Mouse (Mus musculus) 416B (cell line): ENCODE data around the gene Prok2.
A peak's percentile ranks its signal among the peaks of the same experiment; 100 is the strongest.

ENCODE experiments used
- DNase-seq: peaks from one replicate; pipeline ENCODE4 v3.0.0; 2011; ENCODE audit warnings: low read depth

Gene Prok2

DNA sequence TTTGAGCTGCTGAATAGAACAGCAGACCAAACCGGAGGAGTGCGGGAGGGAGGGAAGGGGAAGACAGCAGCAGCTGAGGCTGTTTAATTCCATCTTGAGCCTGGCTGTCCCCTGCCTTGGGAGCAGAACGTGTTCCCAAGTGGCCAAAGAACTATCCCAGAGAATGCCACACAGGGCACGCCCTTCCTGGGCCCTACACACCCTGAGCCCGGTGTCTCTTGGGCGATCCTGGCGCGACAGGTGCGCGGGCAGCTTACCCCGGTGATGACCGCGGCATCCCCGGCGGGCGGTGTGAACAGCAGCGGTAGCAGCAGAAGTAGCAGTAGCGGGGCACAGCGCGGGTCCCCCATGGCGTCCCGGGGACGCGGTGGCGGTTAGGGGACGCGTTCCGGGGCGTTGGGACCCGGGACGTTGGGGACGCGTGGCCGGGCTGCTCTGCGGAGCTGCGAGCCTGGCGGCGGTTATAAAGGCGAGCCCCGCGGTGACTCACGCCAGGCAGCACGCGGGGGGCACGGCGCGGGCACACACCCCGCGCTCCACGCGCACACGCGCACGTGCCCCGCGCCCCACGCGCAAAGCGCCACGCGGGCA is at the start of gene Prok2:
TSS of gene Prok2 (minus strand) at position 422 of the 591 bp plus-strand sequence.
- no peak for DNase-seq

DNA sequence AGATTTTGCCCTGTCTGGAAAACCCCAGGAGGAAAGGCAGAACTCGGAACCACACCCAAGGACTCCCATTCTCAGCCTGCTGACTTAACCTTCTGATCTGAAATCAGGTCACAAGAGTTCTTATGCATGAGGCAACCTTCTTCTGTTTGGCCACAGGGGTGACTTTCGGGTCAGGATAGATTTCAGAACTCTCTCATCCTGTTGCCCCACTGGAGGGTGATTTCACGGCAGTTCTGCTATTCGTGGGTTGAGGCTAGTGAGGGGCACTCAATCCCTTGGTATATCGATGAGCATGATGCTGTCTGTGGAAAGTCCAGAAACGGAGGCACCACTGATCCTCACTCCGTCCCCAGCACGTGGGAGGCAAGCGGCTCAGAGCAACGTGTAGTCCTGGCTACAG is 48.5 kb upstream of the Prok2 start:
- peak; percentile 33 for DNase-seq

DNA sequence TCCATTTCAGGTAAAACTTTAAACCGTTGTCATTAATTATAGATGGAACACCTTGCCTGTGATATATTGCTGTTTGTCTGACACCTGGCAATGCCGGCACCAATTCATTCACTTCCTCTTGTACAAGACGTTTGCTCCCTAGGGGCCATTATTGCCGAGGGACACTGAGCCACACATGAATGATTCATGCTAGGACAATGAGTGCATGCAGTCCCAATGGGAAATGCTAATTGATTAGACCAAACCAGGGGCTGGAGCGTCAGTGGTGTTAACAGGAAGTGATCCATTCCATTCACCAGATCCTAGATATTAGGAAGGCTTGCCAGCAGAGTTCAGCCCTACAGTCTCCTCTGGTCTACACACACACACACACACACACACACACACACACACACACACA is 42.3 kb upstream of the Prok2 start:
- DNase-seq = no peak

DNA sequence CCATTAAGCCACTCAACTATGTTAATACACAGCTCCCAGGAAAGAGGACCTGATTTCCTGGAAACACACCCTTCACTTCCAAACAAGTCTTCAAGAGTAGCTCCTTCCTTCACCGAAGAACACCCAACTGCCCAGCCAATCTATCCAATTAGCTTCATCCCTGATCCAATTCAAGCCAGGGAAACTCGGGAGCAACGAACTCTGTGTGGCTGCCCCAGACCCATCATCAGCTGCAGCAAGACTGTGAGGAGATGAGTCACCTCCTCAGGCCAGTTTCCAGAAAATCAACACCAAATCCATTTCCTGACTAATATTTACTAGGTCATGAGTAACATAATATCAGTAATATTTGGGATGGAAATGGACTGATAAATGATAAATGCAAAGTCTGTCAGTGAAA is 38.7 kb upstream of the Prok2 start:
- DNase-seq = no peak

DNA sequence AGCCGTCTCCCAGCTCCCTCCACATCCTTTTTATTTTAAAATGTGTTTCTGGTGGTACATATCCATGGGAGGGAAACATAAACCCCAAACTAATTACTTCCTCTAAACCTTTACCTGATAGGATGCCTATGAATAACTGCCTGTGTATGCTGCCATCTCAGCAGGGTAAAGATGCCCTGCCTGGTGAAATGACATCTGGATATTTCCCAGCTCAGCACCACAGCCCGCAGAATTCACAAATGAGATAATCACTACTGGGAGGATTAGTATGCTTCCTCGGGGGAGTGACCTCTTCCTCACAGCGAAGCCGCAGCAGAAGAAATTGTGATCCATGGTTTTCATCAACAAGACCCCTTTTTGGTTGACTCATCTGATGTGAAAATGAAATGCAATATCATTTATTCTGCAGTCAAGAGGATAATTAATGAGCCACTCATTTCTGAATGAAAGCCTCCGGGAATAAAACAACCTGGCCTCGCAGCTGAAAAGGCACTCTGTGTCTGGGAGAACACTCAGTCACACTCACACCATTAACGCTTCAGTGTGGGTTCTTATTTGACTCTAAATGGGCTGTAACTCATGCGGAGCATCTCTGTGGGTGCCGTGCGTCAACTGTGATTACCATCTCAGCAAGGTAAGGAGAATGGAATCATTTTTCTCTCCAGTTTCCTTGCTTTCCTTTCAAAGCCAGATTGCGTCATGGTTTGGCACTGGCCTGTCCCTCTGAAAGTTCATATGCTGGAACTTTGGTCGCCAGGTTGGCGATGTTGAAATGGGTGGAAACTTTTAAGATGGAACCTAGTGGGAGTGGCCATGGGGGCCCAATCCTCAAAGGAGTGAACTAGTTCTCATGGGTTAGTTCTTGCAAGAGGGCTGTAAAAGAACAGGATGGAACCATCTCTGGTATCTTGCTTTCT is 36.1 kb upstream of the Prok2 start:
- no peak for DNase-seq

DNA sequence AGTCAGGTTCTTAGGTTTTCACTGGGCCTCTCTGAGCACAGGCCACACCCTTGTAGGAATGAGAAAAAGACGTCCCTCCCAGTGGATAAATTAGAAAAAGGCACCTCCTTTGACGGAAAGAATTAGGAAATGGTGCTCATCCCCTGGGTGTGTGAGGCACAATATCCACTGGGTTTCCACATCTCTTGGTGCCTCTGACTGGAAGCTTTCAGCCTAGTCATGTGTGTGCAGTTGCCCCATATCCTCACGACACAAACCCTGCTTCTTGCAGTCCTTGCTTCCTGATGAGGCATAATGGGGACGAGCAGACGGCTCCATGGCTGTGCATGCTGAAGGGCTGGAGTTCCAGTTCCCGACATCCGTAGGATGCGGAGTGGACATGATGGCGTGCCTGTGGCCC is 29.9 kb upstream of the Prok2 start:
- DNase-seq = peak; percentile 8

DNA sequence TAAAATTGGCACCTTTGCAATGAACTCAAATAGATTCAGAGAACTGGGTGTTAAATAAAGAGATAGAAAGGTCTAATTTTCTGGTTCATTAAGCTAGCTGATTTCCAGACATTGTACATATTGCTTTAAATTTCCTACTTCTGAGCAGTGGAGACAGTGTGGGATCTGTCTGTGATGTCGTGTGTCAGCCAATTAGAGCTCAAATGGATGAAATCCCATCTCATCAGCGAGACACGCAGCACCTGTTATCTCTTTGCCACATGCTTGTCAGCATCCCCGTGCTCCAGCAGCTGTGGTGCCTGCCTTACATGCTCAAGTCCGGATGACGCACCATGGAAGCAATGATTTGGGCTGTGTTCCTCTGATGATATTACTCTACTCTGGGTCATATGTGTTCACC is 25.1 kb upstream of the Prok2 start:
- no peak for DNase-seq

DNA sequence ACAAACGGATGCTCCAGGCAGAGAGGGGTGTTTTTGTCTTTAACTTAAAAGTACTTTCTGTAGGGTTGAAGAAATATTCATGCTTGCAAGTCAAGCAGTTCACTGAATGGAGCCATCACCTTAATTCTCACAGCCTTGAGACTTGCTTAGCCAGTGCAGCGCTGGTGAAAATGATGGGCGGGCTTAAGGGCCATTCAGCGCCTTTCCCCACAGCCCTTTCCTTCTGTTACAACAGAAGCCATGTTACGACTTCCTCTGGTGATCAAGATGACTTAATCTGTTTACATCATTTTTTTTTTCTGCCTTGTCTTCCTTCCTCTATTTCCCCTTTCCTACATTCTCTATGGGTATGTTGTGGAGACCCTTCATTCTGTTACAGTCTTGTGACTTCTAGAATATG is 20.1 kb upstream of the Prok2 start:
- DNase-seq = peak; percentile 44

DNA sequence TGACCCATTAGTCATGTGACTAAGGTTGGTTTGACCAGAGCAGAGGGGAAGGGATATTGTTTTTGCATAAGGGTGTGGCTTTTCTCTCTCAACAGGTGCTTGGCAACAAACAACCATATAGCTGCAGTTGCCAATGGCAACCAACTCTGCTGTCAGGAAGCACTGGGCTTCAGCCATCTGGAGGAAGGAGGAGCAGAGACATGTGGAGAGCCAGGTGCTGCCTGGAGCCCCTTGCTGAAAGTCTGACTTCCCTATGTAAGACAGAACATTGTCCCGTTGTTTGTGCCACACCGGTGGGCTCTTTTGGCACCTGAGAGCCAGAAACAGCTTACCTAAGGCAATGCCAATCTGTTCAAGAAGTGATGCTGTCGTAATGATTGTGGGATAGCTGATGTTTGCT is 16.7 kb upstream of the Prok2 start:
- no peak for DNase-seq

DNA sequence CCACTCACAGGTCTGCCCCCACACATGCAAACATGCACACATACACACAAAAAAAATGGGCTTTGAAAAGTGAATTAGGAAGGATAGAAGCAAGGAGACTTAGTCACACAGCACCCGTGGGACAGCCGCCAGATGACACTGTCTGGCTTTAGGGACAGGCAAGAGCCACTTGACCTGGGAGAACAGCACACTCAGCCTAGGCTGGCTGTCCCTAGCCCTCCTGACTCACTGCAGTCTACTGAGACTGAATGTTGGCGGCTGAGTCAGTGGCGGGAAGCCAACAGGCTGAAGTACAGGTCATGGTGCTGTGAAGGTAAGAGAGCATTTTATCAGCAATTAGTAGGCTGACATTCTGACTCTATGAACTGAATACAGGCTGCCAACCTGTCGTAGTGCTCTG is 8.5 kb upstream of the Prok2 start:
- no peak for DNase-seq

DNA sequence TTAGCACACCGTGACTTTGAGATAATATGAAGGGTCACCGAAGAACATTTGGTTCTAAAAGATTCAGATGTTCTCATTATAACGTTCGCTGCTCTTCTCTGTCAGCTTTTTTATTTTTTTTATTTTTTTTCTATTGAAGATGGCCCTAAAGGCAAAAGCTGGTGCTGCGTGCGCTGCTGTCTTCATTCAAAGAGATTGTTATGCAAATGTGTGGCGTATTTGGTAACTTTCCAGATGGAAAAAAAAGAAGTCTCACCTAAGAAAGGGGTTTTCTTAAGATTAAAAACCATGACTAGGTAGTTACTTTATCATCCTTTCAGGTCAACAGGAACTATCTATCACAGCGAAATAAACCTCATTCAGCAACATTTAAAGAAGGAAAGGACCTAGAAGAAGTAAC is 6.5 kb upstream of the Prok2 start:
- DNase-seq = no peak

DNA sequence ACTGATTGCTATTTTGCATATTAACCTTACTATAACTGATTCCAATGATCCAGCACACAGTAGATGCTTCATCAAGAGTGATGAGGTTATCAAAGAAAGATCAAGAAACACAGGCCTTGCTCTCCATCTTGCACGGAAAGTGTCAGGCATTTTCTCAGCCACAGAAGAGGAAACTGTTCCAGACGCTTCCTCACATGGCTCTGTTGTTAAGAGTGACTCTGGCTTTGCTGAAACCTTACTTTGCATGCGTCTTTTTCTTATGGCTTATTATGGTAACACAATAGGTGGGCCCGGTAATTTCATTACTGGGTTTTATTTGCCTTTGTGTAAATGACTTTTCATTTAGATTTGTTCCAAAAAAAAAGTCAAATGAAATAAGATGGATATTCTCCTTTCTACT is 5.7 kb upstream of the Prok2 start:
- no peak for DNase-seq

DNA sequence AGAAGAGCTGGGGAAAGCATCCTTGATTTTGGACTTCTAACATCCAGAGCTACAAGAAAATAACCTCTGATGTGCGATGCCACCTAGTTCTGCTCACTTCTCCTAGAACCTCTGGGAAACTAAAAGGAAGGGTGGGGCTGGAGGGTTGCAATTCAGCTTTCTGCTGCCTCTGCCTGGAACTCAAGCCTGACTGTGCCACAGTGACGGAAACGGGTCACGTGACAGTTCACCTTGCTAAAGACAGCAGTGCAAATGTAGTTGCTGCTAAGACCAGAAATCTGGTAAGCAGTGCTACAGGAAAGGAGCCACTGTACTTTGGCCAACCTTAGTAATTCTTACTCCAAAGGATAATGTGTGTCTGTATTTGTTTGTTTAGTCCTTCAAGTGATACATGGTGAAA is 3.7 kb upstream of the Prok2 start:
- no peak for DNase-seq

DNA sequence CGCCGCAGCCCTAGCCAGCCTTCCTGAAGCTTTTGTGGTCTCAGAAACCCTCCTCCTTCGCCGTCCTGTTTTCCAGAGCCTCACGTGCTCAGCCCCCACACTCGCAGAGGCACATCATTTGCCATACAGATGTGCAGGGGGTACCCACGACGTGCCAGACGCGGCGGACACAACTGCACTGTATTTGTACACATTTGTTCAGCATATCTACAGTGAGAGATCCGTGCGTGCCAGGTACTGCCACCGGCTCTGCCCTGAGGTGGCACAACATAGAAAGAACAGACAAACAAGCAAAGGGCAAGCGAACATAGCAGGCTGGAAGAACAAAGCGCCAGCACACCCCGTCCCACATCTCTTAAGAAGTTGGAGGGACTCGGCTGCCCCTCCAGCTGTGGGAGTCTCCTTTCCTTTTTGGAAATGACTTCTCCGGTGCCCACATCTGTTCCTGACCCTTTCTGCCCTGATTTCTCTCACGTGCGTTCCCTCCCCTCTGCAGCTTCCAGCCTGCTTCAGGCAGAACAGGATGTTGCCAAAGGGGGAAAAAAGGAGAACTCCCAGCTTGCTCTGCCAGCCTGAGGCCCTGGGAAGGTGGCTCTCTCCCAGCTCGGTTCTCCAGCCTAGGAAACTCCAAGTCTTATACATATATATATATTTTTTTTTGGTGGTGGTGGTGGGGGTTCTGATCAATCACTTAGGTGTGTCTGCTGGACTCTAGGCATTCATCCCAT is 548 bp upstream of the Prok2 start:
- no peak for DNase-seq

DNA sequence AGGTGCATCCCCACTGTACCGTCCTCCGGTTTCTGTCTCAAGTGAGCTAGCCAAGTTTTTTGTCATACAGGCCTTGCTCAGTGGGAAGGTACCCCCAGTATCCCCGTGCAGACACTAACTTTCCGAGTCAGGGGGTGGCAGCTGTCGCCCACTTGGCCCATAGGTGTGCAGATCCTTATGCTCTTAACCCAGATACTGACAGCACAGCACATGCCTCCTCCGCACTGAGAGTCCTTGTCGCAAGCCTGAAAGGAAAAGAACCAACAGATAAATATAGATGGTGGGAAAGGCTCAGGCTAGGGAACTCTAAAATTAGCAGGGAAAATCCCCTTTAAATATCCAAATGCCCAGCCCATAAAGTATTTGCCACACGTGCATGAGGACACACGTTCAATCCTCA is 3.8 kb downstream of the Prok2 start:
- no peak for DNase-seq

DNA sequence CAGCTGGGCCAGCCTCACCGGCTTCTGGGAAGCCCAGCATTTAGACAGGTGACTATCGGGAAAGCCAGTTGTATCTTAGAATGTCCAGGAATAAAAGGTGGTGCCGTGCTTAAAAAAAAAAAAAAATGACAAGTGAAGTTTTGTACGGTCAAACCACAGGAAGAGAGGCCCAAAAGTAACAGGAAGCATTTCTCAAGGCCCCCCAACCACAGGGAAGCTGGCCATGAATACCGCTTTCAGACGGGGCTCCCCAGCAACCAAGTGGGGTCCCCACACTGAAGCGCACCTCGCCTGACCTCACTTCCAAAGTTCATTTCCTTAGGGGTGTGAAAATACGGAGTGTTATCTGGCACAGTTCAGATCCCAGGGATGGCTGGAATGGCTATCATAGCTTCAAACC is 5.2 kb downstream of the Prok2 start:
- DNase-seq = peak; percentile 8

DNA sequence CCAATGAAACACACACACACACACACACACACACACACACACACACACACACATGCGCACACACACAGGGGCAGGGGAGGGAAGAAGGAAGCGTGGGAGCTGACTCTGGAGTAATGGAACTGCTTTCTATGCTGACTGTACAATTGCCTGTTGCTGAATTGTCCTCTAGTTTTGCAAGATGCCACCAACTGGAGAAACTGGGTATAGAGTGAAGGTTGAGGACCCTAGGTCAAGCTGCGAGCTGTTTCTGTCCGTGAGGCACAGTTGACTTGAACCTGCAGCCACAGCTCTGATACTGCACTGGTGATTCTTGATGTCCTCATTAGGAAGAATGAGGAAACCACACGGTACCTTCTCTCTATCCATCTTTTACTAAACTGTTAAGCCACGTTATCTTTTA is 10.3 kb downstream of the Prok2 start:
- no peak for DNase-seq

DNA sequence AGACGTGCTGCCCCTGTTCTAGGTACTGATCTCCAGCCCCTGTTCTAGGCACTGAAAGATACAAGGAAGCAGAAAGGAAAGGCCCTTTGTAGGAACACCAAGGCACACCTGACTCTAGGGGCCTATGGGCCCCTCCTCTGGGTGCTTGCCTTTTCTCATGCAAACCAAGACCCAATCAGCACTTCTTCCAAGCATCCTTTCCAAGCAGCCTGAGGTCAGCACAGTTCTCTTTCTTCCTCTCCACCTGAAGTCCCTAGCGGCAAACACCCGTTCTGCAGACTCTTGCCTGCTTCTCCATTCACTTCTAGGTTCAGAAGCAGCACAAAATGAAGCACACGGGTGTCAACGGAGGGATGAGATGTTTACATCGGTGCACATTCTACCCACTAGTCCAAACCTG is 11.0 kb downstream of the Prok2 start:
- DNase-seq = no peak

DNA sequence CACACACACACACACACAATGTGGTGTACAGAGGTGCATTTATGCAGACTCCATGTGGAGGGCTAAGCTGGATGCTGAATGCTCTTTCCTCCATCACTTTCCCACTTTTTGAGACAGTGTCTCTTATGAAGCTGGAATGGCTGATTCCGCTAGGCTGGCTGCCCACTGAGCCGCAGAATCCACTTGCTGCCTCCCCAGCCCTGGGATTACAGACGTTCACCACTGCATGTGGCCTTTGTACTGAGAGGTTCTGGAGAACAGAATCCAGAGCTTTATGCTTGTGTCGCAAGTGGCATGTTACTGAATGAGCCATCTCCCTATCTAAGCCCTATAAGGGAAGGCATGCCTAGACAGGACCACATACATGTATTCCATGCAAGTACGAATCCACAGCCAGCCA is 12.9 kb downstream of the Prok2 start:
- no peak for DNase-seq

DNA sequence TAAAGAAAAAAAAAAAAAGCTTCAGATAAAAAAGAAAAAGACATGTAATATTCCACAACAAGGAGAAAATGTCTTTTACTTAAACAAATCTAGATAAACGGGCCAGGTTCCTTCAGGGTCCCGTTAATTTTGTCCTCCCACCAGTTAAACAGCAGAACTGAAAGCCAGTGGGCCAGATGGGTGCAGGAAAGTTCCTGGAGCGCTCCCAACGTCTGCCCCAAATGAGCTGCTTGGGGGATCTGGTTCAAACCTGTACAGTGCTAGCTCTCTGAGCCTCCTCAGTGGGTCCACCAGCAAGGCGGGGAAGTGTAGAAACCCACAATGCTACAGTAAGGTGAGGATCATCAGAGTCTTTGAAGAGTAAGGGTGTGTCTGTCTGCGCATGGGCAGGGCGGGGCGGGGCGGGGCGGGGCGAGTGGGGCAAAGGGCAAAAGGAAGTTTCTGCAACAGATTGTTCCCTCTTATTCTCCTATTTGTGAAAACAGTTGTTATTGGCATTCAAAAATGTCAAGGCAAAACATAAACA is 14.6 kb downstream of the Prok2 start:
- no peak for DNase-seq

DNA sequence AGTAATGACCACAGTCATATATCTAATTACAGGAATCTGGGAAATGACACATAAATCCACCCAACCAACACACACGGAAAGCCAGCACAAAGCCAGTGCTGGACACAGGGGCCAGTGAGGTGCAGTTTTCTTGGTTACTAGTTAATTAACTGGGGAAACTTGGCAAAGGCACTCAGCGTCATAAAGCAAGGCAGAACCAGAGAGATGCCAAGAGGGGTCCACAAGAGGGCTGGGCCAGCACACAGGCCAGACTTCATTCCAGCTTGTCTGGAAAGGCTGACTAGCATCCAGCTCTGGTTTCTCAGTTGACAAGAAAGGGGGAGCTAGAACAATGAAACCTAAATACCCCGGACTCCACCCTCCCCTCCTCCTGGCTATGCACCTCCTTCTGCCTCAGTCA is 25.7 kb downstream of the Prok2 start:
- no peak for DNase-seq

DNA sequence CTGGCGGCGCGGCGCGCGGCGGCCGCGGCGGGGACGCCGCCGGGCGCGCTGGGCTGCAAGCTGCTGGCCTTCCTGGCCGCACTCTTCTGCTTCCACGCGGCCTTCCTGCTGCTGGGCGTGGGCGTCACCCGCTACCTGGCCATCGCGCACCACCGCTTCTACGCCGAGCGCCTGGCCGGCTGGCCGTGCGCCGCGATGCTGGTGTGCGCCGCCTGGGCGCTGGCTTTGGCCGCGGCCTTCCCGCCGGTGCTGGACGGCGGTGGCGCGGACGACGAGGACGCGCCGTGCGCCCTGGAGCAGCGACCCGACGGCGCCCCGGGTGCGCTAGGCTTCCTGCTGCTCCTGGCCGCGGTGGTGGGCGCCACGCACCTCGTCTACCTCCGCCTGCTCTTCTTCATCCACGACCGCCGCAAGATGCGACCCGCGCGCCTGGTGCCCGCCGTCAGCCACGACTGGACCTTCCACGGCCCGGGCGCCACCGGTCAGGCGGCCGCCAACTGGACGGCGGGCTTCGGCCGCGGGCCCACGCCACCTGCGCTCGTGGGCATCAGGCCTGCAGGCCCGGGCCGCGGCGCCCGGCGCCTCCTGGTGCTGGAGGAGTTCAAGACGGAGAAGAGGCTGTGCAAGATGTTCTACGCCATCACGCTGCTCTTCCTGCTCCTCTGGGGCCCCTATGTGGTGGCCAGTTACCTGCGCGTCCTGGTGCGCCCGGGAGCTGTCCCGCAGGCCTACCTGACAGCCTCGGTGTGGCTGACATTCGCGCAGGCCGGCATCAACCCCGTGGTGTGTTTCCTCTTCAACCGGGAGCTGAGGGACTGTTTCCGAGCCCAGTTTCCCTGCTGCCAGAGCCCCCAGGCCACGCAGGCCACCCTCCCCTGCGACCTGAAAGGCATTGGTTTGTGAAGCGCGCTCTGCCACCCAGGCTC is 33.0 kb downstream of the Prok2 start:
- no peak for DNase-seq
